Mouse (Mus musculus) heart, adult 2 months (tissue): ENCODE data around the gene Pla2g12a. TPM values are rescaled to one million over a fixed set of nuclear protein-coding genes. Genes with fewer than 3 reads are reported as not detected.

Source experiments
- DNase-seq, 2 experiments: peaks; one replicate each; pipeline ENCODE4 v3.0.0; 2021
- H3K27ac ChIP-seq: fragments of 200-600 bp; 2 replicates; pipeline ENCODE4 v1.8.1; 2022
- H3K27me3 ChIP-seq: fragments of 200-500 bp; 2 replicates; pipeline ENCODE4 v1.6.1; 2012; ENCODE audit warnings: mild to moderate bottlenecking, low read length, inconsistent platforms, mixed read lengths; ENCODE audit not compliant: control insufficient read depth, insufficient read depth
- H3K36me3 ChIP-seq: fragments of 200-500 bp; 2 replicates; pipeline ENCODE4 v1.6.1; 2012; ENCODE audit warnings: low read length, inconsistent platforms; ENCODE audit not compliant: control insufficient read depth, insufficient read depth
- H3K4me1 ChIP-seq: fragments of 200-500 bp; 2 replicates; pipeline ENCODE4 v1.6.1; 2011; ENCODE audit warnings: low read length; ENCODE audit not compliant: control insufficient read depth, insufficient read depth
- H3K4me3 ChIP-seq: fragments of 200-600 bp; 2 replicates; pipeline ENCODE4 v1.8.1; 2022
- H3K79me2 ChIP-seq: fragments of 200-500 bp; replicated peaks from 2 replicates; pipeline ENCODE4 v1.6.1; 2012; ENCODE audit warnings: mild to moderate bottlenecking, inconsistent platforms, low read length, moderate library complexity, mixed read lengths; ENCODE audit not compliant: control insufficient read depth, insufficient read depth
- H3K9ac ChIP-seq: fragments of 200-500 bp; 2 replicates; pipeline ENCODE4 v1.6.1; 2012; ENCODE audit warnings: low read depth, mild to moderate bottlenecking, control low read depth, inconsistent platforms, low read length, mixed read lengths
- CTCF ChIP-seq: fragments of 200-600 bp; IDR thresholded peaks from 2 replicates; pipeline ENCODE4 v1.8.1; 2022; ENCODE audit warnings: antibody characterized with exemption, mild to moderate bottlenecking, moderate library complexity
- EP300 ChIP-seq: fragments of 200-500 bp; IDR thresholded peaks from 2 replicates; pipeline ENCODE4 v1.6.1; 2011; ENCODE audit warnings: low read depth, low read length, control low read depth; ENCODE audit not compliant: insufficient read depth
- POLR2A ChIP-seq: fragments of 200-500 bp; IDR thresholded peaks from 2 replicates; pipeline ENCODE4 v1.6.1; 2011; ENCODE audit warnings: mild to moderate bottlenecking, low read depth, low read length, control low read depth; ENCODE audit not compliant: insufficient read depth
- WGBS: fragments of 180-500 bp; shearing (Covaris S2); methylation state at CpG from one replicate; pipeline ENCODE4 v1.1.7; 2018; 5-methylcytosine and 5-hydroxymethylcytosine counted together
- intact Hi-C: fragments of 180-260 bp; cut with DNase I; formaldehyde crosslinking; loops from one replicate; pipeline ENCODE4 v1.15.1; 2025
- polyA plus RNA-seq: library from polyadenylated mRNA; depleted of rRNA; stranded (reverse); fragments of >200 nt; gene quantifications from 2 replicates; pipeline ENCODE4 v1.2.3, GENCODE M21; 2012
- total RNA-seq, 2 experiments: library from RNA; stranded (reverse); gene quantifications; 2 replicates each; pipeline ENCODE4 v1.2.3; 2021

The Pla2g12a gene
- total and polyA plus RNA-seq, 3 experiments, result 49.7 to 74.0 (median 57.1) TPM

- Histone ChIP-seq H3K79me2 (no peaks in the 10 kb centered on the region), H3K27ac (no peak overlapping the region), H3K9ac (no peak overlapping the region), H3K27me3 (no peaks in the 10 kb centered on the region), H3K36me3 (no peaks in the 10 kb centered on the region), H3K4me1 (no peaks in the 10 kb centered on the region), H3K4me3 (no peak overlapping the region)
- WGBS, result 47% methylated on average over 6 of the region's 6 CpGs
- DNase-seq, result no peak
- TF ChIP-seq CTCF (no peak), POLR2A (no peak), EP300 (no peak)
- intact Hi-C loops, result loop anchor here (10.0 kb wide), 1 partner anchor 302 kb away; the partner anchor contains the start of gene Elovl6
These were observed 41.4 kb upstream of the Pla2g12a start for GRCm38 (mm10) chr3:129836965-129837364.

GRCm38 (mm10) chr3:129838017-129838416 is 40.4 kb upstream of the Pla2g12a start:
- intact Hi-C loops, result loop anchor here (10.0 kb wide), 1 partner anchor 303 kb away; the partner anchor contains the start of gene Elovl6

DNA sequence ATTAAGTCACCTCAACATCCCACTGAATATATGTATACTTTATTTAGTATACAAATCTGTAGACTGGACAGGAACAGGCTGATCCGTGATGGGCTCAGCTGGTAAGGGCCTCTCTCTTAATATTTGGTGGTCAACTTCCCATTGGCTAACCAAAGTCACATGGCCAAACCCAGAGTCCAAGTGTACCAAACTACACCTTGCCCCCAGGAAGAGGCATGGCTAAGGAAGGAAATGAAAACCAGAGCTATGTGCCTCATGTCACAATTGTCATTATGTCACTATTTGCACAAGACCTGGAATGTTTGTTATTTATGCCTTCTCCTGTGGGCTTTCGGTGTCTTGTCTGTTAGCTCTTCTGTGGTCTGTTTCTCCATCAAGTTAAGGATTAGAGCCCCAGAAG is 32.5 kb upstream of the Pla2g12a start:
- no peaks in the 10 kb centered on the region for H3K36me3 ChIP-seq
- H3K4me3 ChIP-seq, result no peak overlapping the region
- H3K27me3 ChIP-seq, result no peaks in the 10 kb centered on the region
- 77% methylated on average over 2 of the region's 2 CpGs for WGBS
- no peaks in the 10 kb centered on the region for H3K4me1 ChIP-seq
- no peak overlapping the region for H3K9ac ChIP-seq
- TF ChIP-seq POLR2A (no peak), EP300 (no peak), CTCF (no peak)
- DNase-seq, result no peak
- intact Hi-C loops, result no loop called here
- no peak overlapping the region for H3K27ac ChIP-seq
- no peaks in the 10 kb centered on the region for H3K79me2 ChIP-seq

More at GRCm38 (mm10) chr3:129838017-129838416, 40.4 kb upstream of the Pla2g12a start:
- H3K4me1 ChIP-seq, result no peaks in the 10 kb centered on the region
- H3K36me3 ChIP-seq, result no peaks in the 10 kb centered on the region
- no peak for TF ChIP-seq CTCF
- DNase-seq, result no peak
- whole genome bisulfite sequencing, result 52% methylated on average over 7 of the region's 7 CpGs
- no peaks in the 10 kb centered on the region for H3K27me3 ChIP-seq
- no peak overlapping the region for H3K9ac ChIP-seq
- no peaks in the 10 kb centered on the region for H3K79me2 ChIP-seq
- no peak overlapping the region for H3K27ac ChIP-seq
- no peak overlapping the region for H3K4me3 ChIP-seq

DNA sequence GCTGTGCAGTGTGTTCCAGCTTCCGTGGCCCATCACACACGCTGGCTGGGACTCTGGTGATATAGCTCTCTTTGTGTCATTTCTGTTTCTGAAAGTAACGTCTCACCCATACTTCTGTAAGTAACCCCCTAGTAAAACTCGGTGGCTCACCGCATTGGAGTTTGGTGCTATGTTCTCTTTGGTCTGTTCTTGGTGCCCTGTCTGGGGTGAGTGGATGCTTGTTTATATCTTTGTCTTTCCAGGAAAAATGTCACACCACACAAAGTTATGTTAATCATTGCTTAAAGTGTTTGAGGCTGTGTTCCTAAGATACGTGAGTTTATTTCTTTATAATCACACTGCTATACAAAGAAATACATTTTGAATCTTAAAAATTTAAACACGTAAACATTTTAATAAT is 31.6 kb upstream of the Pla2g12a start:
- no peak overlapping the region for H3K4me3 ChIP-seq
- intact Hi-C loops, result no loop called here
- H3K36me3 ChIP-seq, result no peaks in the 10 kb centered on the region
- no peaks in the 10 kb centered on the region for H3K4me1 ChIP-seq
- WGBS, result 78% methylated on average over 7 of the region's 7 CpGs
- no peak overlapping the region for H3K27ac ChIP-seq
- H3K27me3 ChIP-seq, result no peaks in the 10 kb centered on the region
- H3K79me2 ChIP-seq, result no peaks in the 10 kb centered on the region
- H3K9ac ChIP-seq, result no peak overlapping the region
- DNase-seq, result no peak
- TF ChIP-seq POLR2A (no peak), CTCF (no peak), EP300 (no peak)

DNA sequence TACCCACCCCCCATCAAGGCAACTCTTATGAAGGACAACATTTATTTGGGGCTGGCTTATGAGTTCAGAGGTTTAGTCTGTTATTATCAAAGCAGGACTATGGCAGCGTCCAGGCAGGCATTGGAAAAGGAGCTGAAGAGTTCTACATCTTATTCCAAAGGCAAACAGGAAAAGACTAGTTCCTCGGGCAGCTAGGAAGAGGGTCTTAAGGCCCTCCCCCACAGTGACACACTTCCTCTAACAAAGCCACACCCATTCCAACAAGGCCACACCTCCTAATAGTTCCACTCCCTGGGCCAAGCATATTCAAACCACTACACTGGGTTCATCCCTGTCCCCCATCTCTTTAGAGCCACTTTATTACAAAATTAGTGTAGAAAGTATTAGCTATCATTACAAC is 15.8 kb upstream of the Pla2g12a start:
- Histone ChIP-seq H3K9ac (no peak overlapping the region), H3K27ac (no peak overlapping the region), H3K36me3 (no peaks in the 10 kb centered on the region), H3K4me1 (no peaks in the 10 kb centered on the region), H3K4me3 (no peak overlapping the region), H3K27me3 (no peaks in the 10 kb centered on the region), H3K79me2 (no peaks in the 10 kb centered on the region)
- 42% methylated on average over 2 of the region's 2 CpGs for WGBS
- intact Hi-C loops, result no loop called here
- TF ChIP-seq EP300 (no peak), CTCF (no peak), POLR2A (no peak)
- no peak for DNase-seq

- H3K27ac ChIP-seq, result no peak overlapping the region
- H3K4me3 ChIP-seq, result no peak overlapping the region
- 42% methylated on average over 14 of the region's 14 CpGs for WGBS
- H3K9ac ChIP-seq, result no peak overlapping the region
- no peaks in the 10 kb centered on the region for H3K4me1 ChIP-seq
- peak; percentile 8 to 52 for DNase-seq
- H3K27me3 ChIP-seq, result no peaks in the 10 kb centered on the region
- H3K79me2 ChIP-seq, result no peaks in the 10 kb centered on the region
- no peaks in the 10 kb centered on the region for H3K36me3 ChIP-seq
- intact Hi-C loops, result loop anchor here (1.0 kb wide), 1 partner anchor 217 kb away; no protein-coding TSS in a partner anchor
- peak; percentile 75 for TF ChIP-seq CTCF
- no peak for TF ChIP-seq POLR2A
- TF ChIP-seq EP300, result no peak
These were observed 14.7 kb upstream of the Pla2g12a start for GRCm38 (mm10) chr3:129863698-129864097.
